Mouse (Mus musculus) left cerebral cortex, postnatal 25 days (tissue): ENCODE data around the gene Lbr. TPM values are rescaled to one million over a fixed set of nuclear protein-coding genes. Genes with fewer than 3 reads are reported as not detected.
A peak's percentile ranks its signal among the peaks of the same experiment; 100 is the strongest.
"Not testable (repeated sequence)": the region's sequence is repeated elsewhere in the genome, so short reads cannot be mapped to it uniquely, and the experiment has no call there.

Experiments
- DNase-seq, 2 experiments: peaks; one replicate each; pipeline ENCODE4 v3.0.0; 2022; ENCODE audit warnings: low spot score in 2 of 2, mixed read lengths in 1 of 2
- intact Hi-C: fragments of 180-260 bp; cut with DNase I; formaldehyde crosslinking; loops from one replicate; pipeline ENCODE4 v1.15.1; 2025
- total RNA-seq, 2 experiments: library from RNA; stranded (reverse); gene quantifications; 2 replicates each; pipeline ENCODE4 v1.2.3; 2021

Gene Lbr
- total RNA-seq, 2 experiments from 2014 or later: 12.7 to 12.9 TPM

- no peak for DNase-seq
- intact Hi-C loops: no loop called here
Observed at GRCm38 (mm10) chr1:181799911-181800310, 42.9 kb downstream of the Lbr start.

- DNase-seq: peak; percentile 15 to 18
Observed at GRCm38 (mm10) chr1:181793541-181793940, 49.3 kb downstream of the Lbr start.

GRCm38 (mm10) chr1:181789952-181790351 is 52.9 kb downstream of the Lbr start:
- no peak for DNase-seq
- intact Hi-C loops: no loop called here

More at GRCm38 (mm10) chr1:181793541-181793940, 49.3 kb downstream of the Lbr start:
- intact Hi-C loops: no loop called here

GRCm38 (mm10) chr1:181782600-181782999 is 60.2 kb downstream of the Lbr start:
- DNase-seq, intact Hi-C loops: not testable (repeated sequence)

GRCm38 (mm10) chr1:181776541-181776940 is 66.3 kb downstream of the Lbr start:
- DNase-seq: no peak
- intact Hi-C loops: no loop called here

GRCm38 (mm10) chr1:181771871-181772270 is 71.0 kb downstream of the Lbr start:
- intact Hi-C loops: no loop called here
- no peak for DNase-seq

GRCm38 (mm10) chr1:181769392-181769791 is 73.5 kb downstream of the Lbr start:
- peak in 1 of 2 experiments; percentile 33 for DNase-seq

More at GRCm38 (mm10) chr1:181769392-181769791, 73.5 kb downstream of the Lbr start:
- intact Hi-C loops: no loop called here

Other genes starting within 250 kb of the Lbr start
- gene Enah, start 176.9 kb upstream of the Lbr start, total RNA-seq: 100 to 1,000 TPM; 142 to 143 TPM